Mouse (Mus musculus): ENCODE data around the gene Ceacam15. TPM values are rescaled to one million over a fixed set of nuclear protein-coding genes. Genes with fewer than 3 reads are reported as not detected.
"Not testable (repeated sequence)": the region's sequence is repeated elsewhere in the genome, so short reads cannot be mapped to it uniquely, and the experiment has no call there.

Ceacam15 gene
- not detected in 2 replicates for polyA plus RNA-seq (2012; rRNA removed)

DNA sequence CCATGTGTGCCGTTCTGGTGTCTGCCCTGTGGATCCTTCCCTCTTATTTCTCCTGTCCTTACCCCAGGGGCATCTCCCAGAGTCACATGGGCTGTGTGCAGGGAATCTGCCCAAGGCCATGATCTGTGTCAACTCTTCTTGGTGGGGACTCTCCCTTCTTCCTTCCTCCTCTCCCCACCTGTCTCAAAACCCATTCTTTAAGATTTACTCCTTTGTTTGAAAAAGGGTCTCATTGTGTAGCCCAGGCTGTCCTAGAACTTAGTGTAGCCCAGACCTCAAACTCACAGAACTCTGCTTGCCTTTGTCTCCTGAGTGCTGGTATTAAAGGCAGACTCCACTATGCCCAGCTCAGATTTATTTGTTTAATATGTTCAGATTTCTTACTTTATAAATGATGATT, at the start of gene Ceacam15:
Ceacam15 (minus strand) TSS at position 101 of the 400 bp plus-strand sequence.
- no peak for DNase-seq (ENCODE audit: low spot score)

DNA sequence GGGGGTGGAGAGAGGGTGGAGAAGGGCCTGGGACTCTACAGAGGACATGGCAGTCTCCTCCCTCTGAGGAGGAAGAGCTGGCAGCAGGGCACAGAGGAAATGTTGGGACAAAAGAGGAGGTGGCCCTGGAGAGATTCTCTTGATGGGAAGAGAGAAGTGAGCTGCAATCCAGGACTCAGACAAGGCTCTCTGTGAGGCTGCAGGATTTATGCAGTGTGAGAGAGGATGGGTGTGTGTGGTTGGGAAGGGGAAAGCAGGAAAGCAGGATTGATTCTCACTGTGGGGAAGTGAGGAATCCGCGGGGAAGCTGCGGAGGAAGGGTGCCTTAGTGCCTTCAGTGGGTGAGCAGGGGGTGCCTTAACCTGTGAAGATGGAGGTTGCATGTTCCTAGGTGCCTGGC, 47.0 kb upstream of the Ceacam15 start:
- not testable (repeated sequence) for DNase-seq (ENCODE audit: low spot score)

DNA sequence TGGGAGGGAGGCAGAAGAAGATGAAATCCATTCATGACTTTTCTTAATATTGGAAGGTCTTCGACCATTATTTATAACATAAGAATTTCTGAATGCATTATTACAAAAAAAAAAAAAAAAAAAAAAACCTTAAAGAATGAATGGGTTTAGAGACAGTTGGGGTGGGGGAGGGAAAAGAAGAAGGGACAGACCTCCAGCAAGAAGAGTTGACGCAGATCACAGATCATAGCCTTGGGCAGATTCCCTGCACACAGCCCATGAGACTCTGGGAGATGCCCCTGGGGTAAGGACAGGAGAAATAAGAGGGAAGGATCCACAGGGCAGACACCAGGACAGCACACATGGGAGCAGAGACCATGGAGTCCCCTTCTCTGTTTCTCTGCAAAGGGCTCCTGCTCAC, 46.1 kb upstream of the Ceacam15 start, which contains the start of gene Ceacam9:
Ceacam9 (plus strand) TSS at position 301 of the 400 bp plus-strand sequence.
- no peak for DNase-seq (ENCODE audit: low spot score)

DNA sequence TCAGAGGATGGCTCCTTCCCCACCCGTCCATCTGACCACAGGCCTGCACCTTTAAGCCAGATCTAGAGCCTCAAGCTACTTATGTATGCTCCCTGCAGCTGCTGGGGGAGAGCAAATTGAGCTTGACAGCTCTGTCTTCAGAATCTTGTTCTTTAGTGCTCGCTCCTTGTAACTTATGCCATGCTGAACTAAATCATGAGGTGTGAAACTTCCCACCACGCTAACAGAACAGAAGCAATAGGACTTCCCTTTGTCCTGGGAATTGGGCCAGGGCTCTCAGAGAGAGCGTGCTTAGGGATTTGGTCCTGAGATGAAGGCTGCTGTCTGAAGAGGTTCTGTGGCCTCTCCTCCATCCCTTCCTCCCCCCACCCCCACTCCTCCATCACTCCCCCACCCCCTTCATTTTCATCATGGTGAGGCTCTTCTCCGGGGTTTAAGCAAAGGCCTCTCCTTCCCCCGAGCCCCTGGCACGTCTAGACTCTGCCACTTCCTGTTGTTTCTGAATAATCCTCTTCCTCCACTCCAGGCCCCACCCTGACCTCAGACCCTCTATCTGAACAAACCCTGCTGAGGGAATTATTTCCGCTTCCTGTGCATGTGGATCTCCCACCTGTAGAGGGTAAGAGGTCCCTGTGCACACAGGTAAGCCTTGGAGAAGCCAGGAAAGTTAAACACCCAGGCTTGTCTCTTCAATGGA, 41.1 kb upstream of the Ceacam15 start:
- not testable (repeated sequence) for DNase-seq (ENCODE audit: low spot score)

DNA sequence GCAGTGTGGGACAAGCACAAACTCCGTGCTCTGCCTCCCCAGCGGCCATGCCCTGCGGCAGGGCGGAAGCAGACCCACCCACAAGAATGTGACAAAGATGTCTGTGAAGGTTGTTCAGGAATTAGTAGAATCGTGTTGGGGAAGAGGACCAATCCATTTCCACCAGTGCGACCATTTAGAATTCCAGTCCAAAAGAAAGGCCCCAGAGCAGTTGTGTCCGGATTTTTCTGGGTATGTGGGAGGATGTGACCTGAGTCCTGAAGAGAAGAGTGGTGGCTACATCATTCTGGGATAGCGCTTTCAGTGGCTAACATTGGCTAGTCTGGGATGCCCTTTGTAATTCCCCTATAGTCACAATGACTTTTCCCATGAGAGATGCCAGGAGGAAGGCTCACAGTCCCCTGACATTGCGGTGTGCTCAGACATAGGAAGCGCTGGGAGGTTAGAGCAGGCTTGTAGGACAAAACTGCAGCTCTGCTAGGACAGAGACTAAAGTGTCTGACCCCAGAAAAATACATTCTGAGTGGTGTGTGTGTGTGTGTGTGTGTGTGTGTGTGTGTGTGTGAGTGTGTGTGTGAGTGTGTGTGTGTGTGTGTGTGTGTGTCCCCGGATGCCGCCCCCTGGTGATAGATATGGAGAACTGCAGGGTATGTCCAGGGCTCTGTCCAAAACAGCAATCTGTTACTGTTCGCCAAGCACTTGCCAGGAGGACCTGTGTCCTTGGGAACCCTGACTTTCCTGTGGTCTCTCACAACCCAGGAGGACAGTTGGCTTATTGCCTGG, 37.3 kb upstream of the Ceacam15 start:
- DNase-seq (ENCODE audit: low spot score): no peak

DNA sequence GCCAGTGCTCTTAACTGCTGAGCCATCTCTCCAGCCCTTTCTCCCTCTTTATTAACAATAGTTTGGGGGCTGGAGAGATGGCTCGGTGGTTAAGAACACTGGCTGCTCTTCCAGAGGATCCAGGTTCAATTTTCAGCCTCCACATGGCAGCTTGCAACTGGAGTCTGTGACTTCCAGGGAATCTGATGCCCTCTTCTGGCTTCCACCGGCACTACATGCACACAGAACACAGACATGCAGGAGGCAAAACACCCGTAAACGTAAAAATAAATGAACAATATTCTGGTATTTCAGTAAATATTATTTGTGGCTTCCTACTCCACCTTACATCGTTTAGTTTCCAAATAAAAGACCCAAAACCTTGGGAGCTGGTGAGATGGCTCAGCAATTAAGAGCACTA, 35.1 kb upstream of the Ceacam15 start:
- DNase-seq (ENCODE audit: low spot score): no peak

DNA sequence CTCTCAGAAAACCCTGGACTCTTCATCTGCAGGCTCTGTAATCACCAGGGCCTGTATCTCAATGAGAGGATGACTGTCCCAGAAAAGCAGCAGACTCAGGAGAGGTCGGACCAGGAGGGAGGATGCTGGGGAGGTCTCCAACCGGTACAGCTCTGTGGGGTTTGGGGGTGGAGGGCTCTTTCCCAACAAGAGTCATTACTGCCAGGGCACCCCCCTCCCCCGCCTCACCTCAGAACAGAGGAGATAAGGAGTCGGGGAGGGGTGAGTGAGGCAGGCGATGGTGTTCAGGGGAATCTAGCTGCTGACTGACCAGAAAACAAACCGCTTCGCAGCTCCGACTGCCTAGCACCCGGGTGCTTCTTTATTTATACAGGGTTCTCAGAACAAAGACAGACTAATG, 32.7 kb upstream of the Ceacam15 start:
- no peak for DNase-seq (ENCODE audit: low spot score)

DNA sequence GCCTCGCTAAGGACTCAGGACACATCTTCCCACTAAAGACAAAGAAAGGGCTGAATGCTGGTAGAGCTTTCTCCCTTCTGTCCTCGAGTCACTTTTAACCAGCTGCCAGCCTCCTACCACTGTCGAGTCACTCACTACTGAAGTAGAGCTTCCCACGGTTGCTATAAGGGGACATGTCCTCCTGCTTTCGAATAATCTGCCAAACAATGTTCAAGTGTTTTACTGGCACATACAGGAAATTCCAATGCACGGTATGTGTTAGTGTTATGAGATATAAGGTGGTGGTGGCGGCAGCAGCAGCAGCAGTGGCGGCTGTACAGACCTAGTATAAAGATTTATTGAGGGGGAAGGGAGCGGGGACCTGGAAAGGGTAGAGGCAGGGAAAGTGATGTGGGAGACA, 30.9 kb upstream of the Ceacam15 start:
- no peak for DNase-seq (ENCODE audit: low spot score)

DNA sequence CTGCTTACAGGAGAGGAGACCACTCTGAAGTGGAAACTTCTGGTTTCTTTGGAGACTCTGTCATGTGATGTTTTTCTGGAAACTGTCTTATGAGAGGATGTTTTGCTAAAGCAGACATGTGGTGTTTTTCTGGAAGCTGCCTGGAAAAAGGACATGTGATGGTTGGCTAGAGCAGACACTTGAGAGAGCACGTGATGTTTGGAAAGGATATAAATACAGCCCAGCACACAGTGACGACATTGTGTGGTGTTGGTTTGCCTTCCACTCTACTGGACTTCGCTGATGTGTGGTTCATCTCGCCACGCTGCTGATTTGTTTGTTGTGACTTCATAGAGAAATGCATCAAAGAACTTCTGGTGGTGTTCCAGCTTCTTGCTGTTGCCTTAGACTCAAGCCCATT, 25.1 kb upstream of the Ceacam15 start:
- no peak for DNase-seq (ENCODE audit: low spot score)

DNA sequence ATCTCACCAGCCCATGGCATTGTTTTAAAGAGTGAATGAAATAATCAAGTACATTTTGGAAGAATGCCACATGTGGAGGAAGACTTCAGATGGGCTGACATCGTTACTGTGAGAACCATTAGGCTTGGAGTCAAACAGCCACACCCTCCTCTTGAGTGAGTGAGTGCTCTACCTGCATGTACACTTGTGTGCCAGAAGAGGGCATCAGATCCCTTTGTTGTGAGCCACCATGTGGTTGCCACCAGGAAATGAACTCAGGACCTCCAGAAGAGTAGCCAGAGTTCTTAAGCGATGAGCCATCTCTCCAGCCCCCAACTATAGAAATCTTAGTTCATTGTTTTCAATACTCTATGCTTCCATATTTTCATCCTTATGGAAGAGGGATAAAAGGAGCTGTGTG, 23.5 kb upstream of the Ceacam15 start:
- no peak for DNase-seq (ENCODE audit: low spot score)

DNA sequence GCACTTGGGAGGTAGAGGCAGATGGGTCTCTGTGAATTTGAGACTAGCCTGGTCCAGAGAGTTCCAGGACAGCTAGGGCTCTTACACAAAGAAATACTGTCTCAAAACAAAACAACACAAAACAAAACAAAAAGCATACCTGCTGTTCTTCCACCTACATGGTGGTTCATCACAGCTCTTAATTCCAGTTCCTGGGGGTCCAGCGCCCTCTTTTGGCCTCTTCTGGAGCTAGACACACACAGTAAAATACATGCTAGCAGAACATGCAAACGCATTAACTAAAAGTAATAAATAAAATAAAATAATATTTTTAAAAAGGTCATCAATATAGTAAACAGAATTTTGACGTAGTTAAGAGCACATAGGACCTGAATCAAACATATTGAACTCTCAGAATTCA, 19.5 kb upstream of the Ceacam15 start:
- no peak for DNase-seq (ENCODE audit: low spot score)

DNA sequence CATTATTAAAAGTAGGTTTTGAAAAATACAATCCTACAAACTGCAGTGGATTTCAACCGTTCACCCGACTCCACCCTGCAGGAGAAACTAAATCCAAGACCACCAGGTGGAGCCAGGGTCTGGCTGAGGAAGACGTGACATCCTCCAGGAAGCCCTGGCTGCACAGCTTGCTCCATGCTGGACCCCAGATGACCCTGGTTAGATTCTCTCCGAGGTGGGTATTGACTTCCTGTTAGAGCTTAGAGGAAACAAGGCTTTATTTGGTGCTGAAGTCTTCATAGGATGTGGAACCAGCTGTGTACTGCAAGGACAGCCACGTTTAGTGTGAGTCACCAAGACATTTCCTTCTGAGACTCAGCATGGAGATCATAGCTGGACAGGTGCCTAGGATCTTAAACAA, 13.7 kb upstream of the Ceacam15 start:
- no peak for DNase-seq (ENCODE audit: low spot score)

DNA sequence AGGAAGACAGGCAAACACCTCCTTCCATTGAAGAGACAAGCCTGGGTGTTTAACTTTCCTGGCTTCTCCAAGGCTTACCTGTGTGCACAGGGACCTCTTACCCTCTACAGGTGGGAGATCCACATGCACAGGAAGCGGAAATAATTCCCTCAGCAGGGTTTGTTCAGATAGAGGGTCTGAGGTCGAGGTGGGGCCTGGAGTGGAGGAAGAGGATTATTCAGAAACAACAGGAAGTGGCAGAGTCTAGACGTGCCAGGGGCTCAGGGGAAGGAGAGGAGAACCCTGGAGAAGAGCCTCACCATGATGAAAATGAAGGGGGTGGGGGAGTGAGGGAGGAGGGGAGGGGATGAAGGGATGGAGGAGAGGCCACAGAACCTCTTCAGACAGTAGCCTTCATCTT, 4.7 kb upstream of the Ceacam15 start:
- not testable (repeated sequence) for DNase-seq (ENCODE audit: low spot score)

DNA sequence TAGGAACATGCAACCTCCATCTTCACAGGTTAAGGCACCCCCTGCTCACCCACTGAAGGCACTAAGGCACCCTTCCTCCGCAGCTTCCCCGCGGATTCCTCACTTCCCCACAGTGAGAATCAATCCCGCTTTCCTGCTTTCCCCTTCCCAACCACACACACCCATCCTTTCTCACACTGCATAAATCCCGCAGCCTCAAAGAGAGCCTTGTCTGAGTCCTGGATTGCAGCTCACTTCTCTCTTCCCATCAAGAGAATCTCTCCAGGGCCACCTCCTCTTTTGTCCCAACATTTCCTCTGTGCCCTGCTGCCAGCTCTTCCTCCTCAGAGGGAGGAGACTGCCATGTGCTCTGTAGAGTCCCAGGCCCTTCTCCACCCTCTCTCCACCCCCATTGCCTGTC, 806 bp downstream of the Ceacam15 start:
- DNase-seq (ENCODE audit: low spot score): not testable (repeated sequence)

DNA sequence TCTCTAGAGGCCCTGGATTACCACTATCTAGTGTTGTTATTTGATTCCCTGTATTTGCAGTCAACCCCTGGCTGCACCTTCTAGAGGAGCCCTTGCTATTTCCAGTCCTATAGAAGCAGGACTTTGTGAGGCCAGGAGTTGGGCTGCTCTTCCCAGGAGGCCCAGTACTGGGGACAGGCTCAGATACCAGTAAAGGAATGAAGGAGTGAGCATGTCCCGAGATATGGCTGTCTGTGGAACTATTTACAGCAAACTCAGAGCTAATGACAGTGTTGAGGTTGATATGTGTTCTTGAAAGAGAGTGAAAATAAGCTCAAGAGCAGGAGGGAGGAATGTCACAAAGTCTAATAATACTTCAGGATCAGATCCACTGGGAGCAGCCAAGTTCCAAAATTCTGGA, 1.7 kb downstream of the Ceacam15 start:
- DNase-seq (ENCODE audit: low spot score): no peak

DNA sequence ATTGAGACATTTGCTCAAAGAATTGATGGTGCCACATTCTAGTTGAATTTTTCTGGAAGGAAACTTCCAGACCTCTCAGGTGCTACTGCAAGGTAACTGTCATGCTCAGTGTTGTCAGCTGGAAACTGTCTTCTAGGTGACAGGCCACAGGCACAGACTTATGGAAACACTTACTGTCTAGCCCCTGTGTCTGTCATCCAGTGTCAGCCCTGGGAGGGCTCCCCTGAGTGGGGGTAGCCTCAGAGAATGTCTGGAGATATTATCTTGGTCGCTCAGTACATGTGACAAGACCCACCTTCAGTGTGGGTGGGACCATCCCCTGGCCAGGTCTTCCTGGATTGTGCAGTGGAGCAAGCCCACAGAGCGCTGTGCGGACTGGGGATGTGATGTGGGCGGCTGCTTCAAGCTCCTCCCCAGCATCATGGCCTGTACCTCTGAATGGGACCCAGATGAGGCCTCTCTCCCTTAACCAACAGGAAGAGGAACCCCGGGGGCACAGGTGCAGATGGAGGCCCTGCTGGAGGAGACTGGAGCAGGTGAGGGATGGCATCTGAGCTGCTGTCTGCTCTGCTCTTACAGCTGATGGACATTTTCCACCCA, 7.1 kb downstream of the Ceacam15 start:
- not testable (repeated sequence) for DNase-seq (ENCODE audit: low spot score)

DNA sequence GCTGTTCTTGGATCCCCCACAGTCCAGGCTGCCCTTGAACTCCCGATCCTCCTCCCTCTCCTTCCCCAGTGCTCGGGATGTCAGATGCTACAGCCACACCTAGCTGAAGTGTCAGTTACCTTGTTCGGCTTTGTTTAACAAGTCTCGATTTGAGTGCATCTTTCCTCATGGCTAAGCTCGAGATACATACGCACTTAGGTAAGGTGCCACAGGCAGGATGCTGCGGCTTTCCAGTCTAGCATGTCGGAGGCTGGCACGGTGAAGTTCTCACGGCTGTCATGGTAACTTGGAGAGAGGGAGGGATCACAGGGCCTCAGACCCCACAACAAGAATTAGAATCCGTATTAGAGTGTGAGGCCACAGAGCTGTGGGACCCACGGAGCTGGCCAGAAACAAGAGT, 31.2 kb downstream of the Ceacam15 start:
- no peak for DNase-seq (ENCODE audit: low spot score)

DNA sequence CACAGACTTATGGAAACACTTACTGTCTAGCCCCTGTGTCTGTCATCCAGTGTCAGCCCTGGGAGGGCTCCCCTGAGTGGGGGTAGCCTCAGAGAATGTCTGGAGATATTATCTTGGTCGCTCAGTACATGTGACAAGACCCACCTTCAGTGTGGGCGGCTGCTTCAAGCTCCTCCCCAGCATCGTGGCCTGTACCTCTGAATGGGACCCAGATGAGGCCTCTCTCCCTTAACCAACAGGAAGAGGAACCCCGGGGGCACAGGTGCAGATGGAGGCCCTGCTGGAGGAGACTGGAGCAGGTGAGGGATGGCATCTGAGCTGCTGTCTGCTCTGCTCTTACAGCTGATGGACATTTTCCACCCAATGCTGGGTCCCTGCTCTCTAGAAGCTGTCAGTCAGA, 32.4 kb downstream of the Ceacam15 start:
- not testable (repeated sequence) for DNase-seq (ENCODE audit: low spot score)

DNA sequence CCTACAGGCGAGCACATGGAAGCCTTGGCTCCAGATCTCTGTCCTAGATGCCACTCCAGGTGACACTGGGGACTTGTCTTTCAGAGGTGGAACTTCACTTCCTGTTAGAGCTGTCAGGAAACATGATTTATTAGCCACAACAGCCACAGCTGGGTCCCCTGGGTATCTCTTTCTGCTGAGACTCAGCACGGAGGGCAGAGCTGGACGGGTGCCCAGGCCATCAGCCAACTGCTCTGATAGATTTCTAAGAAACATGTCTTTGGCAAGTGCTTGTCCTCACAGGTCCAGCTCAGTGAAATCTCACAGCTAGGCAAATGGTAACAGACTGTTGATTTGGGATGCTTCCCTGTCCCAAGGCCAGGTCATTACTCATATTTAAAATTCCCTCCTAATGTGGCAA, 36.5 kb downstream of the Ceacam15 start:
- peak; percentile 29 for DNase-seq (ENCODE audit: low spot score)

DNA sequence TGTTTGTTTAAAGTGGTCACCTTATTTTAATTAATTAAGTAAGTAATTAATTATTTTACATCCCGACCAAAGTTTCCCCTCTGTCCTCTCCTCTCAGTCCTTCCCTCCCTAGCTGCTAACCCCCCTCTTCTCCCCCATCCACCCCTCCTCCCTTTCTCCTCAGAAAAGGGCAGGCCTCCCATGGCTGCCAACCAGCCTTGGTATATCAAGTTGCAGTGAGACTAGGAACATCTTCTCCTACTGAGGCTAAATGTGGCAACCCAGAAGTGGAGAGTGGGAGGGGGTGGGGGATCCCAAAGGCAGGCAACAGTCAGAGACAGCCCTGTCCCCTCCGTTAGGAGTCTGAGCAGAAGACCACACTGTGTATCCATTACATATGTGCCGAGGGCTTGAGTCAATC, 40.4 kb downstream of the Ceacam15 start:
- no peak for DNase-seq (ENCODE audit: low spot score)

DNA sequence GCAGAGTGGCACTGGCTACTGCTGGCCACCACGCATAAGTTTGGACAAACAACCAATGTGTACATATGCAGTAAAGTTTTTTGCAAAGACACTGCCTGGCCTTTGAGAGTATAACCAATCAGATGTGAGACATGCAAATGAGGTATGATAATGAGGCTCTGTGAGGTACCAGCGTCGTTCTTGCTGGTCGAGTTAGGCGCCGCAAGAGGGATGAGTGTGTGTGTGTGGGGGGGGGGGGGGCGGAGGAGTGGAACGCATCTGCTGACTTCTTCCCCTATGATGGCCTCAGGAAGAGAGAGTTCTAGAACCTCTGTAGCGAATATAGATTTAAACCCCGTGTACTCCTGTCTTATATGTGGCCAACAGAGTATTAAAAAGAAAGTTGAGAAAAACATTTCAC, 41.6 kb downstream of the Ceacam15 start:
- not testable (repeated sequence) for DNase-seq (ENCODE audit: low spot score)

DNA sequence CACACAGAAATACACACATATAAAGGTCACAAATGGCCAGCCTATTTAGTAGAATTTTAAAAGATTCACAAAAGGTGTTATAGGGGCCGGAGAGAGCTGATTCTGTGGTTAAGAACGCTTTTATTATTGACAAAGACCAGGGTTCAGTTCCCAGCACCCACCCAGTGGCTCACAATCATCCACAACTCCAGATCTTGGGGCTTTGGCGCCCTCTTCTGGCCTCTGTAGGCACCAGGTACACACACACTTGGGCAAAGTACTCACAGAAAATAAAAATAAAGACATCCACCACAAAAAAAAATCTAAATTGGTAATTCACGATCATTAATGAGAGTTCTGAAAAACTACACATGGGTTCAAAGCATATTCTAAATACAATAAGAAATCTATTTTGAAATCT, 43.6 kb downstream of the Ceacam15 start:
- DNase-seq (ENCODE audit: low spot score): no peak

DNA sequence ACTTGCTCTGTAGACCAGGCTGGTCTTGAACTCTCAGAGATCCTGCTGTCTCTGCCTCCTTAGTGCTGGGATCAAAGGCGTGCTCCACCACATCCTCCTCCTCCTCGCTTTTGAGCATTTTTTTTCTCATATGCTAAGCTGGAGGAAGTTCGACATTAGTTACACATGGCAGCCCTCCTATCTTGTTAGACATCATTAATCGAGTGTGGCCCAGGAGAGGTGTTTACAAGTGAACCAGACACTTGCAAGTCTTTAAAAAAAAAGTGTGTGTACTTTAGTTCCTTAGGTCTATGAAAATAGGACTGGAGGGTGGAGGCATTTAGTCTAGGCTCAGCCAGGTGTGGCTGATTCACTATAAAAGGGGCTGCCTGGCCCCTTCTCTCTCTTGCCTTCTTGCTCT, 44.5 kb downstream of the Ceacam15 start:
- no peak for DNase-seq (ENCODE audit: low spot score)

Data from urinary bladder, adult 2 months (tissue).